Mouse (Mus musculus) midbrain, embryonic 14.5 days (tissue): Measurements from ENCODE around the gene Angptl8. TPM values are rescaled to one million over a fixed set of nuclear protein-coding genes. Genes with fewer than 3 reads are reported as not detected.
A peak's percentile ranks its signal among the peaks of the same experiment; 100 is the strongest.

Source experiments
- ATAC-seq: fragments of 200-750 bp; cut with Nextera tagmentation; 2 replicates; pipeline ENCODE4 v1.8.0; 2017; ENCODE audit warnings: moderate number of reproducible peaks, moderate library complexity; ENCODE audit not compliant: low FRiP score, low TSS enrichment
- DNase-seq: peaks from one replicate; pipeline ENCODE4 v3.0.0-alpha.2; 2015
- H3K27ac ChIP-seq: fragments of 300-500 bp; sonication (generic); replicated peaks from 2 replicates; pipeline ENCODE4 v1.5.1; 2014; ENCODE audit warnings: mild to moderate bottlenecking, low read depth, low read length, moderate library complexity
- H3K27me3 ChIP-seq: fragments of 300-500 bp; sonication (generic); 2 replicates; pipeline ENCODE4 v1.6.1; 2014; ENCODE audit warnings: low read length, control low read depth, mixed read lengths; ENCODE audit not compliant: control insufficient read depth, insufficient read depth
- H3K36me3 ChIP-seq: fragments of 300-500 bp; sonication (generic); 2 replicates; pipeline ENCODE4 v1.6.1; 2014; ENCODE audit warnings: low read length, control low read depth; ENCODE audit not compliant: control insufficient read depth, insufficient read depth
- H3K4me1 ChIP-seq: fragments of 300-500 bp; sonication (generic); 2 replicates; pipeline ENCODE4 v1.6.1; 2014; ENCODE audit warnings: mild to moderate bottlenecking, antibody characterized with exemption, low read length, control low read depth; ENCODE audit not compliant: control insufficient read depth, insufficient read depth
- H3K4me2 ChIP-seq: fragments of 300-500 bp; sonication (generic); 2 replicates; pipeline ENCODE4 v1.6.1; 2014; ENCODE audit warnings: mild to moderate bottlenecking, low read length, moderate library complexity
- H3K4me3 ChIP-seq: fragments of 300-500 bp; sonication (generic); replicated peaks from 2 replicates; pipeline ENCODE4 v1.5.1; 2014; ENCODE audit warnings: low read depth, low read length
- H3K9ac ChIP-seq: fragments of 300-500 bp; sonication (generic); replicated peaks from 2 replicates; pipeline ENCODE4 v1.6.1; 2014; ENCODE audit warnings: mild to moderate bottlenecking, low read length, moderate library complexity
- H3K9me3 ChIP-seq: fragments of 300-500 bp; sonication (generic); 2 replicates; pipeline ENCODE4 v1.6.1; 2016; ENCODE audit warnings: low read length, control low read depth, mixed read lengths; ENCODE audit not compliant: control insufficient read depth
- WGBS: fragments of 180-500 bp; shearing (Covaris S2); extraction: QIAGEN DNeasy Blood & Tissue Kit; methylation state at CpG from one replicate; pipeline ENCODE4 v1.1.7; 2014; 5-methylcytosine and 5-hydroxymethylcytosine counted together
- polyA plus RNA-seq: library from polyadenylated mRNA; unstranded; fragments of >200 nt; fragmentation: Nextera tagmentation; extraction: Ambion mirVana; gene quantifications from 2 replicates; pipeline ENCODE4 v1.2.1, GENCODE M21; 2014

Angptl8 gene
- polyA plus RNA-seq, 1 experiment from 2014 or later: 0.34 TPM

DNA sequence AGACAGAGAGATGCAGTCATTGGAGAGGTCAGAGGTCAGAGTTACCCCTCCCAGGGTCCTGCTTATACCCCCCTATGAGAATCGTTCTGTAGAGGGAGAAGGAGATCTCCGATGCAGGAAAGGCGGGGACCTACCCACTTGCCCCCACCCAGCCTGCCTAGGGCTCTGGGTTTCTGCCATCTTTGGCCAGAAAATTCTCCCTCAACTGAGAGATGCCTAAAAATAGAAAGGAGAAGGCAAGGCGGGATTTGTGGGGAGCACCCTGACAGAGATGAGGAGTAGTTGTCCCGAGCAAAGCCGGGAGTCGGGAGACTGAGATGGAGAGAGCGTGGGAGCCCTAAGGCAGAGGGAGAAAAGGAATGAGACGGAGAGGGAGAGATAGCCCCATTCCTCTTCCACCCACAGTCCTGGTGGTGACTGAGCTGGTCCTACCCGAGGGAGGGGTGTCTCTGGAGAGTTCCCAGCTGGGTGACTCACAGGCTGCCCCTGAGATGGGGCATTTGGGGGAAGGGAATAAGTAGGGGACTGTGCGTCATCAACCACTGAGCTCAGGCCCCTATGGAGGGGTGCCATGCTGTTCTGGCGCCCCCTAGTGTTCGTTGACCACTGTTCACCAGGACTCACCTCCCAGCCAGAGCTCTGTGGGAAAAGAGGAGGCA lies 31.2 kb upstream of the Angptl8 start:
- Histone ChIP-seq H3K27ac (no peak overlapping the region), H3K27me3 (no peaks in the 10 kb centered on the region), H3K36me3 (no peaks in the 10 kb centered on the region), H3K9ac (no peak overlapping the region), H3K4me3 (no peak overlapping the region), H3K4me1 (no peaks in the 10 kb centered on the region), H3K9me3 (no peaks in the 10 kb centered on the region), H3K4me2 (no peak overlapping the region)
- 39% methylated on average over 13 of the region's 13 CpGs for WGBS
- DNase-seq (peak; percentile 90), ATAC-seq (peak; percentile 88)

- Histone ChIP-seq H3K4me2 (no peak overlapping the region), H3K27ac (no peak overlapping the region), H3K36me3 (no peaks in the 10 kb centered on the region), H3K27me3 (no peaks in the 10 kb centered on the region), H3K9ac (no peak overlapping the region), H3K9me3 (no peaks in the 10 kb centered on the region), H3K4me3 (no peak overlapping the region), H3K4me1 (no peaks in the 10 kb centered on the region)
- WGBS: 71% methylated on average over 3 of the region's 3 CpGs
- ATAC-seq: no peak
- no peak for DNase-seq
Observed at GRCm38 (mm10) chr9:21806363-21806762, 28.9 kb upstream of the Angptl8 start.

DNA sequence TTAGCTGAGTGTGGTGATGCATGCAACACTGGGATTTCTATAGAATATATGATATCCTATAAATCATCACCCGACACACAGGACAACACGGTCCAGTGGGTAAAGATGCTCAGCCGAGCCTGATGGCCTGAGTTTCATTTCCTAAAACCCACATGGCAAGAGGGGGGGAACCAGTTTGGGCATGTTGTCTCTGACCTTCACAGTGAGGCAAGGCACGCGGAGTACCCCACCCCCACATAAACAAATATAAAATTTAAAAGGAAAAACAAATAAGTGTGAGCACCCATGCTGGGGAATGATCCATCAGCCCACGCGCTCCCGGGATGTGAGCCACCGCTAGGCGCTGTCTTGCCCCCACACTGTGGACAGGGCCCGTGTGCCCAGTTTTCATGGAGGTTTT lies 28.3 kb upstream of the Angptl8 start:
- H3K4me3 ChIP-seq: no peak overlapping the region
- ATAC-seq: no peak
- WGBS: 88% methylated on average over 11 of the region's 11 CpGs

GRCm38 (mm10) chr9:21808561-21808960 lies 26.7 kb upstream of the Angptl8 start:
- Histone ChIP-seq H3K9ac (no peak overlapping the region), H3K4me2 (no peak overlapping the region), H3K9me3 (no peaks in the 10 kb centered on the region), H3K4me1 (no peaks in the 10 kb centered on the region), H3K36me3 (no peaks in the 10 kb centered on the region), H3K27ac (no peak overlapping the region), H3K27me3 (no peaks in the 10 kb centered on the region), H3K4me3 (no peak overlapping the region)
- no peak for DNase-seq
- 67% methylated on average over 3 of the region's 3 CpGs for WGBS
- no peak for ATAC-seq

More for the DNA sequence above, 28.3 kb upstream of the Angptl8 start:
- Histone ChIP-seq H3K36me3 (no peaks in the 10 kb centered on the region), H3K9me3 (no peaks in the 10 kb centered on the region), H3K9ac (no peak overlapping the region), H3K27me3 (no peaks in the 10 kb centered on the region), H3K4me2 (no peak overlapping the region), H3K27ac (no peak overlapping the region), H3K4me1 (no peaks in the 10 kb centered on the region)
- no peak for DNase-seq

DNA sequence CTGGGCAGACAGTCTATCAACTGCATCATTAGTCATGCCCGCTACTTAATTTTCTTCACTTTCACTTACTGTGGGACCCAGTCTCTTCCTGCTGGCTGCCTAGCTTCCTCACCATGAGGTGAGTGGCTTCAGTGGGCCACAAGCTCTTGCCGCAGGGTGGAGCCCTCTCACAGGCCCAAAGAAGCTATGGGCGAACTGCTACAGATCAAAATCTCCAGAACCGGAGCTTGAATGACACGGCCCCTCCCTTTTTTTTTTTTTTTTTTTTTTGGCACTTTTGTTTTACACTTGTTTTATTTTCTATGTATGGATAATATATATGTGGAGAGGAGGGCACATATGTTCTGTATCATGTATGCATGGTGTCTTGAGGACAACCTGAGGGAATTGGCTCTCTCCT lies 24.1 kb upstream of the Angptl8 start:
- no peak overlapping the region for H3K4me2 ChIP-seq
- no peaks in the 10 kb centered on the region for H3K27me3 ChIP-seq
- H3K4me3 ChIP-seq: no peak overlapping the region
- no peak for DNase-seq
- ATAC-seq: no peak
- H3K4me1 ChIP-seq: no peaks in the 10 kb centered on the region
- no peak overlapping the region for H3K27ac ChIP-seq
- H3K9ac ChIP-seq: no peak overlapping the region
- H3K9me3 ChIP-seq: no peaks in the 10 kb centered on the region
- H3K36me3 ChIP-seq: 0 out of 2 replicates have a peak, but pooled peaks cover 2% of the 10 kb centered on the region
- WGBS: 92% methylated on average over 5 of the region's 5 CpGs

GRCm38 (mm10) chr9:21816716-21817305 lies 18.5 kb upstream of the Angptl8 start:
- DNase-seq (no peak), ATAC-seq (no peak)
- Histone ChIP-seq H3K27me3 (no peaks in the 10 kb centered on the region), H3K27ac (no peak overlapping the region), H3K36me3 (0 out of 2 replicates have a peak, but pooled peaks cover 2% of the 10 kb centered on the region), H3K4me3 (no peak overlapping the region), H3K9me3 (no peaks in the 10 kb centered on the region), H3K4me2 (no peak overlapping the region), H3K9ac (no peak overlapping the region), H3K4me1 (no peaks in the 10 kb centered on the region)
- 76% methylated on average over 9 of the region's 9 CpGs for WGBS

DNA sequence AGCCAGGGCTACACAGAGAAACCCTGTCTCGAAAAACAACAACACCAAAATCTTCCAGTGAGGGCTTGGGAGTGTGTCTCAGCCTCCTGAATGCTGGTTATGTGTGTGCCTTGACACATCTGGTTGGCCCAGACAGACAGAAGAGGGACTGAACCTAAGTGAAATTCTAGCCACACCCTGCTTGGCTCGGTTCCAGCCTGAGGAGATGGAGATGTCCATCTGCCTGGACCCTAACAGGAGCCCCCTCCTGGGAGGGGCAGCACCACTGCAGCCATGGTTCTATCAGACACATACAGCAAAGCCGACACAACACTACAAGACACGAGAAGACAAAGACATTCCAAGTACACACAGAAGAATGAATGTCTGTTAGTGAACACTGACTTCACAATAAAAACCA lies 17.2 kb upstream of the Angptl8 start:
- Histone ChIP-seq H3K4me3 (no peak overlapping the region), H3K36me3 (0 out of 2 replicates have a peak, but pooled peaks cover 2% of the 10 kb centered on the region), H3K9ac (no peak overlapping the region), H3K4me1 (no peaks in the 10 kb centered on the region), H3K27ac (no peak overlapping the region), H3K9me3 (no peaks in the 10 kb centered on the region), H3K27me3 (no peaks in the 10 kb centered on the region), H3K4me2 (no peak overlapping the region)
- ATAC-seq (no peak), DNase-seq (no peak)
- WGBS: 78% methylated on average over 4 of the region's 4 CpGs

DNA sequence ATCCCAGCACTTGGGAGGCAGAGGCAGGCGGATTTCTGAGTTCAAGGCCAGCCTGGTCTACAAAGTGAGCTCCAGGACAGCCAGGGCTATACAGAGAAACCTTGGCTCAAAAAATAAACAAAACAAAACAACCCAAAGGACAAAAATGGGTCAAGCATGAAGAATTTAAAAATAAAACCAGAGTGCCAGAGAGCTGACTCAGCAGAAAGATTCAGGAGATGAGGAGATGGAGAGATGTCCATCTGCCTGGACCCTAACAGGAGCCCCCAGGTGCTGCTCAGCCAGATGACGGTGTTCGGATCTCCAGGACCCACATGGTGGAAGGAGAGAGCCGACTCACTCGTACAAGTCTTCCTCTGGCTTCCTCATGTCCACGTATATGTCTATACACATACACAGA lies 16.7 kb upstream of the Angptl8 start:
- no peak for DNase-seq
- H3K9me3 ChIP-seq: no peaks in the 10 kb centered on the region
- no peak for ATAC-seq
- WGBS: 89% methylated on average over 6 of the region's 6 CpGs
- H3K27me3 ChIP-seq: no peaks in the 10 kb centered on the region
- 0 out of 2 replicates have a peak, but pooled peaks cover 2% of the 10 kb centered on the region for H3K36me3 ChIP-seq
- no peak overlapping the region for H3K4me3 ChIP-seq
- H3K9ac ChIP-seq: no peak overlapping the region
- H3K4me1 ChIP-seq: no peaks in the 10 kb centered on the region
- H3K4me2 ChIP-seq: no peak overlapping the region
- no peak overlapping the region for H3K27ac ChIP-seq

DNA sequence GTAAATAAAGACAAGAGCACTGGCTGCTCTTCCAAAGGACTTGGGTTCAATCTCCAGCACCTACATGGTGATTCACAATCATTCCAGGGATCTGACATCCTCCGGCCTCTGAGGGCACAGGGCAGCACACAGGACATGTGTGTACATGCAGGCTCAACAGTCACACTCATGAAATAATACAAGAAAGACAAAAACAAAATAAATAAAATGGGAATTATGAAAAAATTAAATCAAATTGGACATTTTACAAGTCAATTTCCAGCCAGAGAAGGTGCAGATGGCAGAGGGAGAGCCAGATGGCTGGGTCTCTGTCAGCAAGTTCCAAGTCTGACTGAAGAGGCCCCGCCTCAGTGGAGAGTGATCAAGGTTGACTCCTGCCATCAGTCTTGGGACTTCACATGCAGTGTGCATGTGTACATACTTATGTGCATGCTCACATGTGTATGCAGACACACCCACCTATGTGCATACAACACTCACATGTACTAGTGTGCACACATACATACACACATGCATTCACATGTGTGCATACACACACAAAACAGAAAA lies 16.1 kb upstream of the Angptl8 start:
- Histone ChIP-seq H3K36me3 (0 out of 2 replicates have a peak, but pooled peaks cover under 1% of the 10 kb centered on the region), H3K4me2 (no peak overlapping the region), H3K9ac (no peak overlapping the region), H3K4me3 (no peak overlapping the region), H3K27ac (no peak overlapping the region), H3K9me3 (no peaks in the 10 kb centered on the region), H3K4me1 (no peaks in the 10 kb centered on the region), H3K27me3 (no peaks in the 10 kb centered on the region)
- ATAC-seq: no peak
- 97% methylated on average over 2 of the region's 2 CpGs for WGBS
- no peak for DNase-seq
